Mouse (Mus musculus): ENCODE results near the gene Gpr162.

DNA sequence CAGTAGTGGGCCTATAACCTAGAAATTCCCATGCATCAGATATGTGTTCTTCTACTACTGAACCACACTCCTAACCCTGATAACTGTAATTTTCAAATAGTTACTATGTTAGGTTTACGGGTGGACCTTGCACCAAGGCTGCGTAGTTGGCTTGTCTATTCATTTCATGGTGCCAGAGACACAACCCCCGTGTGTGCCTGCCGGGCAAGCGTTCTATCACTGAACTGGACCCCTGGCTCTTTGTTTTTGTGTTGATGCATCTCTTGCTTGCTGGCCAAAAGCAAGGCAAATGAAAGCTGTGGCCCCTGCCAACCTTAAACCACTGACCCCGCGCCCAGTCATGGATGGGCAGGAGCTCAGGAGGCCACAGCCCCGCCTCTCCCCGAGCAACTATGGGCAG is 18.0 kb upstream of the Gpr162 start:
- TF ChIP-seq GATA1 (IDR thresholded peaks at IDR 0.05; ENCODE audit: borderline replicate concordance, low read length) = no peak
- TF ChIP-seq FLI1 (IDR thresholded peaks at IDR 0.05; ENCODE audit: low read length) = no peak
